Mouse (Mus musculus): ENCODE data around the gene Rere. TPM values are rescaled to one million over a fixed set of nuclear protein-coding genes. Genes with fewer than 3 reads are reported as not detected.
"Not testable (repeated sequence)": the region's sequence is repeated elsewhere in the genome, so short reads cannot be mapped to it uniquely, and the experiment has no call there.

Gene Rere
- polyA plus RNA-seq, 1 experiment from 2014 or later, result 30.3 TPM

GRCm38 (mm10) chr4:150279336-150279735 is 2.1 kb upstream of the Rere start:
- not testable (repeated sequence) for H3K9me3 ChIP-seq (ENCODE audit: control insufficient read depth, low read length); H3K27me3 ChIP-seq (ENCODE audit: control insufficient read depth, insufficient read depth, low read depth, low read length); H3K9ac ChIP-seq (ENCODE audit: low read length); H3K36me3 ChIP-seq (ENCODE audit: control insufficient read depth, insufficient read depth, low read length); H3K4me2 ChIP-seq (ENCODE audit: low read depth, low read length); ATAC-seq (ENCODE audit: low read depth); H3K4me3 ChIP-seq (ENCODE audit: low read length); H3K27ac ChIP-seq (ENCODE audit: low read length)
- WGBS, result 84% methylated on average over 5 of the region's 7 CpGs
- peaks cover 18% of the 10 kb centered on the region for H3K4me1 ChIP-seq (replicated peaks; ENCODE audit: control insufficient read depth, insufficient read depth, low read length)

- peaks cover 18% of the 10 kb centered on the region for H3K4me1 ChIP-seq (replicated peaks; ENCODE audit: control insufficient read depth, insufficient read depth, low read length)
- no peaks in the 10 kb centered on the region for H3K9me3 ChIP-seq (ENCODE audit: control insufficient read depth, low read length)
- no peak overlapping the region for H3K9ac ChIP-seq (ENCODE audit: low read length)
- no peaks in the 10 kb centered on the region for H3K36me3 ChIP-seq (ENCODE audit: control insufficient read depth, insufficient read depth, low read length)
- H3K27me3 ChIP-seq (ENCODE audit: control insufficient read depth, insufficient read depth, low read depth, low read length), result no peaks in the 10 kb centered on the region
- WGBS, result 48% methylated on average over 2 of the region's 2 CpGs
- no peak for ATAC-seq (ENCODE audit: low read depth)
- H3K27ac ChIP-seq (ENCODE audit: low read length), result 0 out of 2 replicates have a peak overlapping the region, but pooled peaks have one; percentile 99
- no peak overlapping the region for H3K4me3 ChIP-seq (ENCODE audit: low read length)
- H3K4me2 ChIP-seq (ENCODE audit: low read depth, low read length), result no peak overlapping the region
Measured at GRCm38 (mm10) chr4:150280002-150280401, 1.4 kb upstream of the Rere start.

- Histone ChIP-seq H3K9ac (ENCODE audit: low read length) (peak overlapping the region; percentile 11; the same call in 1 of the 2 replicates), H3K36me3 (ENCODE audit: control insufficient read depth, insufficient read depth, low read length) (no peaks in the 10 kb centered on the region), H3K4me3 (ENCODE audit: low read length) (peak overlapping the region; percentile 99), H3K4me1 (replicated peaks; ENCODE audit: control insufficient read depth, insufficient read depth, low read length) (peaks cover 18% of the 10 kb centered on the region), H3K27ac (ENCODE audit: low read length) (peak overlapping the region; percentile 99; the same call in 1 of the 2 replicates), H3K9me3 (ENCODE audit: control insufficient read depth, low read length) (no peaks in the 10 kb centered on the region), H3K4me2 (ENCODE audit: low read depth, low read length) (peak overlapping the region; percentile 74), H3K27me3 (ENCODE audit: control insufficient read depth, insufficient read depth, low read depth, low read length) (no peaks in the 10 kb centered on the region)
- WGBS, result 33% methylated on average over 4 of the region's 4 CpGs
- ATAC-seq (ENCODE audit: low read depth), result no peak
Measured at GRCm38 (mm10) chr4:150280459-150280858, 987 bp upstream of the Rere start.

- H3K4me3 ChIP-seq (ENCODE audit: low read length), result peak overlapping the region; percentile 99
- H3K27ac ChIP-seq (ENCODE audit: low read length), result peak overlapping the region; percentile 99
- WGBS, result under 1% methylated on average over 44 of the region's 50 CpGs
Measured at GRCm38 (mm10) chr4:150281891-150282630, 615 bp downstream of the Rere start.

GRCm38 (mm10) chr4:150282631-150283334 is 1.3 kb downstream of the Rere start:
- Histone ChIP-seq H3K9ac (ENCODE audit: low read length) (peak overlapping the region; percentile 99), H3K4me1 (replicated peaks; ENCODE audit: control insufficient read depth, insufficient read depth, low read length) (peaks cover 20% of the 10 kb centered on the region), H3K27me3 (ENCODE audit: control insufficient read depth, insufficient read depth, low read depth, low read length) (no peaks in the 10 kb centered on the region), H3K4me2 (ENCODE audit: low read depth, low read length) (peak overlapping the region; percentile 84), H3K36me3 (ENCODE audit: control insufficient read depth, insufficient read depth, low read length) (no peaks in the 10 kb centered on the region), H3K4me3 (ENCODE audit: low read length) (peak overlapping the region; percentile 99), H3K27ac (ENCODE audit: low read length) (peak overlapping the region; percentile 99), H3K9me3 (ENCODE audit: control insufficient read depth, low read length) (no peaks in the 10 kb centered on the region)
- no peak for ATAC-seq (ENCODE audit: low read depth)
- 10% methylated on average over 5 of the region's 5 CpGs for WGBS

More at GRCm38 (mm10) chr4:150281891-150282630, 615 bp downstream of the Rere start:
- Histone ChIP-seq H3K36me3 (ENCODE audit: control insufficient read depth, insufficient read depth, low read length) (no peaks in the 10 kb centered on the region), H3K9me3 (ENCODE audit: control insufficient read depth, low read length) (no peaks in the 10 kb centered on the region), H3K4me1 (replicated peaks; ENCODE audit: control insufficient read depth, insufficient read depth, low read length) (peaks cover 20% of the 10 kb centered on the region), H3K4me2 (ENCODE audit: low read depth, low read length) (peak overlapping the region; percentile 84), H3K9ac (ENCODE audit: low read length) (peak overlapping the region; percentile 99), H3K27me3 (ENCODE audit: control insufficient read depth, insufficient read depth, low read depth, low read length) (no peaks in the 10 kb centered on the region)
- ATAC-seq (ENCODE audit: low read depth), result peak; percentile 20

GRCm38 (mm10) chr4:150283335-150283638 is 1.8 kb downstream of the Rere start:
- Histone ChIP-seq H3K27ac (ENCODE audit: low read length) (no peak overlapping the region), H3K9me3 (ENCODE audit: control insufficient read depth, low read length) (no peaks in the 10 kb centered on the region), H3K4me2 (ENCODE audit: low read depth, low read length) (peak overlapping the region; percentile 84), H3K27me3 (ENCODE audit: control insufficient read depth, insufficient read depth, low read depth, low read length) (no peaks in the 10 kb centered on the region), H3K36me3 (ENCODE audit: control insufficient read depth, insufficient read depth, low read length) (no peaks in the 10 kb centered on the region), H3K4me1 (replicated peaks; ENCODE audit: control insufficient read depth, insufficient read depth, low read length) (peaks cover 20% of the 10 kb centered on the region), H3K9ac (ENCODE audit: low read length) (peak overlapping the region; percentile 39; the same call in 1 of the 2 replicates), H3K4me3 (ENCODE audit: low read length) (peak overlapping the region; percentile 99)
- 21% methylated on average over 2 of the region's 2 CpGs for WGBS
- ATAC-seq (ENCODE audit: low read depth), result no peak

GRCm38 (mm10) chr4:150283993-150284392 is 2.5 kb downstream of the Rere start:
- no peaks in the 10 kb centered on the region for H3K9me3 ChIP-seq (ENCODE audit: control insufficient read depth, low read length)
- no peak overlapping the region for H3K27ac ChIP-seq (ENCODE audit: low read length)
- peaks cover 21% of the 10 kb centered on the region for H3K4me1 ChIP-seq (replicated peaks; ENCODE audit: control insufficient read depth, insufficient read depth, low read length)
- no peaks in the 10 kb centered on the region for H3K36me3 ChIP-seq (ENCODE audit: control insufficient read depth, insufficient read depth, low read length)
- ATAC-seq (ENCODE audit: low read depth), result no peak
- H3K27me3 ChIP-seq (ENCODE audit: control insufficient read depth, insufficient read depth, low read depth, low read length), result no peaks in the 10 kb centered on the region
- WGBS, result 11% methylated on average over 6 of the region's 6 CpGs
- H3K4me3 ChIP-seq (ENCODE audit: low read length), result peak overlapping the region; percentile 14; the same call in 1 of the 2 replicates
- H3K9ac ChIP-seq (ENCODE audit: low read length), result no peak overlapping the region
- H3K4me2 ChIP-seq (ENCODE audit: low read depth, low read length), result peak overlapping the region; percentile 84; the same call in 1 of the 2 replicates

- no peak overlapping the region for H3K9ac ChIP-seq (ENCODE audit: low read length)
- H3K27me3 ChIP-seq (ENCODE audit: control insufficient read depth, insufficient read depth, low read depth, low read length), result no peaks in the 10 kb centered on the region
- ATAC-seq (ENCODE audit: low read depth), result no peak
- no peaks in the 10 kb centered on the region for H3K36me3 ChIP-seq (ENCODE audit: control insufficient read depth, insufficient read depth, low read length)
- no peaks in the 10 kb centered on the region for H3K9me3 ChIP-seq (ENCODE audit: control insufficient read depth, low read length)
- no peak overlapping the region for H3K27ac ChIP-seq (ENCODE audit: low read length)
- no peak overlapping the region for H3K4me3 ChIP-seq (ENCODE audit: low read length)
- no peak overlapping the region for H3K4me2 ChIP-seq (ENCODE audit: low read depth, low read length)
- WGBS, result 78% methylated on average over 8 of the region's 8 CpGs
- peaks cover 17% of the 10 kb centered on the region for H3K4me1 ChIP-seq (replicated peaks; ENCODE audit: control insufficient read depth, insufficient read depth, low read length)
Measured at GRCm38 (mm10) chr4:150286980-150287379, 5.5 kb downstream of the Rere start.

GRCm38 (mm10) chr4:150287463-150287862 is 6.0 kb downstream of the Rere start:
- H3K36me3 ChIP-seq (ENCODE audit: control insufficient read depth, insufficient read depth, low read length); ATAC-seq (ENCODE audit: low read depth); H3K27ac ChIP-seq (ENCODE audit: low read length); H3K9ac ChIP-seq (ENCODE audit: low read length); H3K27me3 ChIP-seq (ENCODE audit: control insufficient read depth, insufficient read depth, low read depth, low read length); H3K9me3 ChIP-seq (ENCODE audit: control insufficient read depth, low read length); H3K4me2 ChIP-seq (ENCODE audit: low read depth, low read length); H3K4me3 ChIP-seq (ENCODE audit: low read length): not testable (repeated sequence)
- peaks cover 17% of the 10 kb centered on the region for H3K4me1 ChIP-seq (replicated peaks; ENCODE audit: control insufficient read depth, insufficient read depth, low read length)
- 59% methylated on average over 1 of the region's 1 CpGs for WGBS

Data from lung, embryonic 16.5 days (tissue).